18 mouse cellular contexts compared by ENCODE assay signal in the genomic region with DNA sequence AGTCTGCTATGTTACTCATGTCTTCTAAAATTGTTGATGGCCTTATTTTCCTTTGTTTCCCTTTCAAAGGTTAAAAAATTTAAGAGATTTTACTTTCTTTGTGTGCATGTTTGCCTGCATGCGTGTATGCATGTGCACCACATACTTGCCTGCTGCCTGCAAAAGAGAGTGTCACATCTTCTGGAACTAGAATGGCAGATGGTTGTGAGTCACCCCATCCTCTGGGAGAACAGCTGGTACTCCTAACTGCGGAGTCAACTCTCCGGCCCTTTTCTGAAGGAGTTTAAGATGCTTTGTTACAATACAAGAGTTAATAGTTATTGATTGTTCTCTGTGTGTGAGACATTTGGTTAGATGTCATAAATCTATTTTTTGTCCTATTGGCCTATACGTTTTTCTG. TPM values are rescaled to one million over a fixed set of nuclear protein-coding genes. Genes with fewer than 3 reads are reported as not detected.
DNase-seq lines count a peak whose midpoint lies in the region; ATAC-seq and TF ChIP-seq lines count a peak whose summit lies in the region.
"Had no signal": no experiment of that assay in that cellular context is flagged by ENCODE, and none has a peak within 500 bp of the region (broad histone marks: within the 10 kb centered on the region; RNA-seq: fewer than 3 reads in every experiment).

No protein-coding gene starts in this region.

- peak; percentile 72; the same call in 1 of the 2 replicates for ATAC-seq in frontal cortex, adult (ENCODE audit: low TSS enrichment)
- ATAC-seq in hindbrain, postnatal 0 days = no peak
- no peak for ATAC-seq in hindbrain, embryonic 16.5 days
- ATAC-seq in liver, embryonic 11.5 days (replicated peaks; ENCODE audit: low FRiP score) = no peak
- ATAC-seq: CD4-positive, CD25-positive, alpha-beta regulatory T cell, adult 4 months; intestine, embryonic 15.5 days; Patski had no signal

- no peaks in the 10 kb centered on the region for H3K27me3 ChIP-seq in hindbrain, postnatal 0 days (ENCODE audit: insufficient read depth, low read length)
- H3K27me3 ChIP-seq in hindbrain, embryonic 16.5 days (replicated peaks; ENCODE audit: control insufficient read depth, insufficient read depth, low read length) = no peaks in the 10 kb centered on the region
- no peaks in the 10 kb centered on the region for H3K27me3 ChIP-seq in liver, embryonic 11.5 days (replicated peaks; ENCODE audit: control insufficient read depth, insufficient read depth, low read length)
- H3K27me3 ChIP-seq: heart, embryonic 13.5 days; intestine, embryonic 15.5 days; limb, embryonic 12.5 days; Patski had no signal

- H3K9ac ChIP-seq in hindbrain, postnatal 0 days (replicated peaks; ENCODE audit: low read length) = no peak overlapping the region
- H3K9ac ChIP-seq in hindbrain, embryonic 16.5 days (ENCODE audit: low read depth, low read length) = no peak overlapping the region
- no peak overlapping the region for H3K9ac ChIP-seq in liver, embryonic 11.5 days (ENCODE audit: low read depth, low read length)
- H3K9ac ChIP-seq: heart, embryonic 13.5 days; intestine, embryonic 15.5 days; limb, embryonic 12.5 days had no signal

- DNase-seq in frontal cortex, postnatal 14 days (ENCODE audit: low spot score in 2 of 2) = no peak
- DNase-seq in hindbrain, postnatal 0 days (ENCODE audit: low spot score) = peak; percentile 16
- DNase-seq in right cerebral cortex, postnatal 36 days (ENCODE audit: low spot score in 2 of 2) = peak; percentile 18 to 20
- no peak for DNase-seq in right cerebral cortex, postnatal 10 days (ENCODE audit: low spot score in 2 of 2)
- DNase-seq in ovary, adult 18-20 months (ENCODE audit: low spot score) = no peak
- no peak for DNase-seq in liver, embryonic 11.5 days (ENCODE audit: low spot score)
- DNase-seq: adrenal gland, adult 8-10 months; kidney, postnatal 14 days; lung, adult 18-20 months had no signal

- WGBS in hindbrain, postnatal 0 days = 63% methylated on average over 4 of the region's 4 CpGs
- WGBS in hindbrain, embryonic 16.5 days = 52% methylated on average over 4 of the region's 4 CpGs
- WGBS in liver, embryonic 11.5 days = 86% methylated on average over 4 of the region's 4 CpGs

- H3K36me3 ChIP-seq in hindbrain, postnatal 0 days (ENCODE audit: insufficient read depth, low read length) = no peaks in the 10 kb centered on the region
- H3K36me3 ChIP-seq in hindbrain, embryonic 16.5 days (ENCODE audit: control insufficient read depth, insufficient read depth, low read length) = no peaks in the 10 kb centered on the region
- no peaks in the 10 kb centered on the region for H3K36me3 ChIP-seq in liver, embryonic 11.5 days (ENCODE audit: control insufficient read depth, insufficient read depth, low read length)
- H3K36me3 ChIP-seq: heart, embryonic 13.5 days; intestine, embryonic 15.5 days; limb, embryonic 12.5 days had no signal

- no peak overlapping the region for H3K27ac ChIP-seq in hindbrain, postnatal 0 days
- H3K27ac ChIP-seq in hindbrain, embryonic 16.5 days (ENCODE audit: low read depth, low read length) = no peak overlapping the region
- H3K27ac ChIP-seq in liver, embryonic 11.5 days (ENCODE audit: low read depth, low read length) = no peak overlapping the region
- H3K27ac ChIP-seq: heart, embryonic 13.5 days; intestine, embryonic 15.5 days; limb, embryonic 12.5 days; stomach, postnatal 0 days had no signal

- no peak overlapping the region for H3K4me3 ChIP-seq in hindbrain, postnatal 0 days (ENCODE audit: low read length)
- no peak overlapping the region for H3K4me3 ChIP-seq in hindbrain, embryonic 16.5 days (ENCODE audit: low read length)
- no peak overlapping the region for H3K4me3 ChIP-seq in liver, embryonic 11.5 days (ENCODE audit: low read depth, low read length)
- H3K4me3 ChIP-seq: heart, embryonic 13.5 days; intestine, embryonic 15.5 days; limb, embryonic 12.5 days had no signal

- no peaks in the 10 kb centered on the region for H3K4me1 ChIP-seq in hindbrain, postnatal 0 days (ENCODE audit: insufficient read depth, low read length)
- no peaks in the 10 kb centered on the region for H3K4me1 ChIP-seq in hindbrain, embryonic 16.5 days (ENCODE audit: control insufficient read depth, insufficient read depth, low read depth, low read length)
- no peaks in the 10 kb centered on the region for H3K4me1 ChIP-seq in liver, embryonic 11.5 days (replicated peaks; ENCODE audit: control insufficient read depth, insufficient read depth, low read length)
- H3K4me1 ChIP-seq: heart, embryonic 13.5 days; intestine, embryonic 15.5 days; limb, embryonic 12.5 days had no signal

- no peak for TF ChIP-seq CTCF in hindbrain, postnatal 0 days (IDR thresholded peaks at IDR 0.05; ENCODE audit: low read depth)

- no peak overlapping the region for H3K4me2 ChIP-seq in hindbrain, postnatal 0 days (ENCODE audit: low read depth, low read length)
- H3K4me2 ChIP-seq in hindbrain, embryonic 16.5 days (ENCODE audit: low read length) = no peak overlapping the region
- H3K4me2 ChIP-seq in liver, embryonic 11.5 days = no peak overlapping the region
- H3K4me2 ChIP-seq: heart, embryonic 13.5 days; intestine, embryonic 15.5 days; limb, embryonic 12.5 days had no signal

- H3K9me3 ChIP-seq in hindbrain, postnatal 0 days (ENCODE audit: low read length) = no peaks in the 10 kb centered on the region
- H3K9me3 ChIP-seq in hindbrain, embryonic 16.5 days (ENCODE audit: control insufficient read depth, low read length) = no peaks in the 10 kb centered on the region
- no peaks in the 10 kb centered on the region for H3K9me3 ChIP-seq in liver, embryonic 11.5 days (ENCODE audit: control insufficient read depth, low read length)
- H3K9me3 ChIP-seq: heart, embryonic 13.5 days; intestine, embryonic 15.5 days; limb, embryonic 12.5 days had no signal

RNA-seq across cellular contexts. Expression of gene A930002H24Rik, which starts 15.3 kb away (rescaled TPM):
- total RNA-seq in hindbrain, postnatal 0 days (2014; rRNA removed) = 8.4 TPM in 1 of 2 replicates, not detected in the other
- 2.8 and 3.8 TPM in 2 replicates for polyA plus RNA-seq in hindbrain, postnatal 0 days (2015; fragmentation: Nextera tagmentation; extraction: Ambion mirVana)
- polyA plus RNA-seq in hindbrain, embryonic 16.5 days (2015; fragmentation: Nextera tagmentation; extraction: Ambion mirVana) = 2.8 and 3.3 TPM in 2 replicates
- 1.8 and 2.7 TPM in 2 replicates for polyA plus RNA-seq in liver, embryonic 11.5 days (2014; fragmentation: Nextera tagmentation; extraction: Ambion mirVana)
- polyA plus RNA-seq: CD4-positive, CD25-positive, alpha-beta regulatory T cell, adult 4 months; small intestine, adult 2 months had no signal

RNA-seq across cellular contexts. Expression of gene Fer, which starts 16.0 kb away (rescaled TPM):
- 14.3 and 20.8 TPM in 2 replicates for total RNA-seq in hindbrain, postnatal 0 days (2014; rRNA removed)
- polyA plus RNA-seq in hindbrain, postnatal 0 days (2015; fragmentation: Nextera tagmentation; extraction: Ambion mirVana) = 24.8 and 25.1 TPM in 2 replicates
- polyA plus RNA-seq in hindbrain, embryonic 16.5 days (2015; fragmentation: Nextera tagmentation; extraction: Ambion mirVana) = 33.4 and 35.9 TPM in 2 replicates
- 24.7 and 26.2 TPM in 2 replicates for polyA plus RNA-seq in liver, embryonic 11.5 days (2014; fragmentation: Nextera tagmentation; extraction: Ambion mirVana)

Comparison
In these comparisons a context has a peak if more than half of its experiments do, and no peak if none do; other contexts are left out.
1. DNase-seq: peak in hindbrain, postnatal 0 days (single experiment) and right cerebral cortex, postnatal 36 days (2 of 2); none in frontal cortex, postnatal 14 days (0 of 2), right cerebral cortex, postnatal 10 days (0 of 2), ovary, adult 18-20 months (single experiment) and liver, embryonic 11.5 days (single experiment).